Mouse (Mus musculus) spleen, adult 2 months (tissue): ENCODE data around the gene Lrrc18.

Experiments
- CTCF ChIP-seq: fragments of 200-500 bp; IDR thresholded peaks from 2 replicates; pipeline ENCODE4 v1.5.1; 2011; ENCODE audit warnings: mild to moderate bottlenecking, inconsistent platforms; ENCODE audit not compliant: insufficient read depth, insufficient read length, insufficient replicate concordance; ENCODE audit errors: extremely low read depth
- POLR2A ChIP-seq: fragments of 200-500 bp; IDR thresholded peaks from 2 replicates; pipeline ENCODE4 v1.6.1; 2011; ENCODE audit warnings: low read depth, low read length, inconsistent platforms

DNA sequence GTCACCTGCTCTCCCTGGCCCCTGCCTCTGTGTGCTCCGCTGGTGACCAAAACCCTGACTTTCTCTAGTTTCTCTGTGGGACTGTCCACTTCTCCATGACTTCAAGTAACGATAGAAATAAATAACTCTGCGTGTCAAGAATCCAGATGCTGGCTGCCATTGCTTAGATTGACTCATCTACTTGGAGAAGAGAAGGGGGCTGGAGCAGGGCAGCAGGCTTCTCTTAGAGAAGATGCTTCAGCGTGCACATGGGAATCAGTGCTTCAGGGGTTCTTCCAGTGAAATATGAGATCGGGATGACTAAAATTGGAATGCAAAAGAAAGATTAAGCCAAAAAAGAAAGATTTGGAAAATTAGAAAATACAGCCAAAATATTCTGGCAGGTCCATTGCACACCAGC lies 28.4 kb downstream of the Lrrc18 start:
- TF ChIP-seq CTCF = no peak
- no peak for TF ChIP-seq POLR2A
